Mouse (Mus musculus) splenic B cell, adult 2 months (primary cell): ENCODE measurements at regions not wholly inside any gene's neighbourhood (a gene's known extent, or its start where the extent isn't known, plus 50 kb on each side); places are given as distances from the start of the nearest gene placed in this dataset.

Experiments used
- DNase-seq: peaks from one replicate; pipeline ENCODE4 v3.0.0-alpha.2; 2011; ENCODE audit warnings: low read depth, low spot score
- H3K27me3 ChIP-seq: 2 replicates; pipeline ENCODE4 v1.6.1; 2012; ENCODE audit warnings: mild to moderate bottlenecking, low read length, moderate library complexity, mixed read lengths; ENCODE audit not compliant: control insufficient read depth, poor library complexity, insufficient read depth, severe bottlenecking
- H3K36me3 ChIP-seq: 2 replicates; pipeline ENCODE4 v1.6.1; 2012; ENCODE audit warnings: mild to moderate bottlenecking, low read length, moderate library complexity, mixed read lengths; ENCODE audit not compliant: control insufficient read depth, poor library complexity, insufficient read depth, severe bottlenecking

DNA sequence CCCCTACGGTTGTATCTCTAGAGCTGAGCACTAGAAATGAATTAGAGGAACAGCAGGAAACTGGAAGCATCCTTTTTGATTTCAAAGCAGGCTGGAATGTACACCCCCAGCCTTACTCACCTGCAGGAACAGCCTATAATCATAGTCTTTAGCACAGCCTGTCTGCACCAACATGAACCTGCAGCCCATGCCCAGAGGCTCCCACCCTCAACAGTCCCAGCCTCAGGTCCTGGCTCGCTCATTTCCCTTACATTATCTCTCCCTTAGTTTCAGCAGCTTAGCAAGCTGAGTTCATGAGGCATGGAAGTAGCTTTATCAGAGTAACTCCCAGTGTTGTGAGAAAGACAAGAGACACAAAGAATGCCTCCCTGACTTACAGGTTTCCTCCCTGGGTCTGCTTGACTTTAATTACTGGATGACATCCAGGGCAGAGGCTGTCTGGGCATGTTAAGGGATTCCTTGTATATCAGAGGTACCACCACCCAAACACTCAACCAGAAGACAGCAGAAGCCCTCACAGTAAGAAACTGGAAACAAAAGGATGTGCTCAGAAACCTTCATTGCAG lies 551.2 kb downstream of the Efnb2 start:
- no peaks in the 10 kb centered on the region for H3K27me3 ChIP-seq
- H3K36me3 ChIP-seq: no peaks in the 10 kb centered on the region
- DNase-seq: no peak

DNA sequence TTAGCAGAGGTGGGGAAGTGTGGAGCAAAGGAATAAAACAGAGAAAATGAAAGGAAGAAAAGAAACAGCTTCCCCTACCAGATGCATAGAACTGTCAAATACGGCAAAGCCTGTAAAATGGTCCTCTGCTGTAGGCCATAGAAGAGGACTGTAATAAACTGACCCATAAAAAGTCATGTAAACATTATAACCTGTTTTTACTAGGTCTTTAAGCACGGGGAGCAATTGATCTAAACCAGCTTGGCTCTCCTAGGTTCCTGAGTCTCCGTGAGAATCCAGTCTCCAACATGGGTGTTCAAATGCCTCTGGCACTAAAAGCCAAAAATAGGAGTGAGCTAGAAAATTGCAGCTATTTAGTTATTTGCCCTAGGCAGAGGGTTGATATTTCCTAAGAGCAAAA lies 557.5 kb downstream of the Efnb2 start:
- DNase-seq: no peak
- H3K27me3 ChIP-seq: no peaks in the 10 kb centered on the region
- no peaks in the 10 kb centered on the region for H3K36me3 ChIP-seq

DNA sequence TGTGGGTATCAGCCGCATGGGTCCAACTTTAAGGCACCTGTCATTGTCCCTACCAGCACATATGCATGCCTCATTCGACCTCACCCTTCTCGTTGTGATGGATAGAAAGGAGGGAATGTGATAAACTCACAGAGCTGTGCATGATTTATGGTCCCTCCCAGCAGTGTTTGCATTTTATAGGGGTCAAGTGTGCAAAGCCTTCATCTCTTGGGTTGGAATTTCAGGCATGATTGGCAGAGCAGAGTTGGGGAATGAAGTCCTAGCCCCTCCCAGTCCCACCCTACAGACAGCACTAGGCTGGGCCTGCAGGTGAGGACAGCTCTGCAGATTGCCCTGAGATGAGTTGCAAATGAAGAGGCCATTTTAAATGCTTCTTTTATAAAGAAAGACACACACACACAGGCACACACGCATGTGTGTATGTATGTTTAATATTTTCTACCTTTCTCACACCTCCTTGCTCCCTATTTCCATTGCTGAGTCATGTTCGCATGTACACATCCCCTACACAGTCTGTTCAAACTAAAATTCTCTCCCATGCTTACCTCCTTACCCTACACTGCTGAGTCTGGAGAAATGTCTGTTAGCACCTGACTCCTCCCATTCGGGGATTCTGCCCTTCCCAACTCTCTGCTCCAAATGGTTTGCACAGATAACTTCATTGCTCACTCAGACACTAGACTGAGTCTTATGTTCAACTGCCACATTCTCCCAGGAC lies 558.9 kb downstream of the Efnb2 start:
- no peak for DNase-seq
- H3K27me3 ChIP-seq: no peaks in the 10 kb centered on the region
- H3K36me3 ChIP-seq: no peaks in the 10 kb centered on the region

DNA sequence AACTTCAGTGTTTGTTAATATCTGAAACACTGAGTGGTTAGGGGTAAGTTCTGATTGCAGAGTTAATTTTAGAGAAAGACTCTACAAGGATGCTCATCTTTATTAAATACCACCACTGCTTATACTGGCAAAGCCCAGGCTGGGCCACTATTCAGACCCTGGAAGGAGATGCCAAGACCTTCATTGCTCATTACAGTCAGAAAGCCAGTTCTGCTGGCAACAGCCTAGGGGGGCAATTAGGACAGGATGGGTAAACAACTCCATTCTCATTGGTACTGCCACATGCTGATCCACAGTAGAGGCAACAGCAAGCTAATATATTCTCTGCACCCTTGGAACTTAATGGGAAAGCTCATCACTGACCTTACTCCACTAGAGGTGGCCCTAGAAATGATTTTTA lies 568.5 kb downstream of the Efnb2 start:
- no peaks in the 10 kb centered on the region for H3K36me3 ChIP-seq
- H3K27me3 ChIP-seq: no peaks in the 10 kb centered on the region

DNA sequence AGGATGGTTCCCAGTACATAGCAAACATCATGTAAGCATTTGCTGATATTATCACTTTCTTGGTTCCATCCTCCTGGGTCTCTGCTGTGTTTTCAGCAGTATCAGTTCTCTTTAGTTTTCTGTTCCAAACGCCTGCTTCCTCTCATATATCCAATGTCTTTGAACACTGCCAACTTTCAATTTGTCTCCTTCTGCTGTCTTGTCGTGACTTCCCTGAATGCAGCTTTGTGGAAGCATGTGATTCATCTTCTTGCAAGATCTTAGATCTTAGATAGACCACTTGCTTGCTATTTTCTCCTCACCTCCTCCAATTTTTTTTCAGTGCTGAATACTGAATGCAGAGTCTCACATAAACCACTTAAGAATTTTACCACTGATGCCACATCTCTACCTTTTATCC lies 576.4 kb downstream of the Efnb2 start:
- no peaks in the 10 kb centered on the region for H3K36me3 ChIP-seq
- no peaks in the 10 kb centered on the region for H3K27me3 ChIP-seq
- no peak for DNase-seq

More for the DNA sequence above, 568.5 kb downstream of the Efnb2 start:
- no peak for DNase-seq

DNA sequence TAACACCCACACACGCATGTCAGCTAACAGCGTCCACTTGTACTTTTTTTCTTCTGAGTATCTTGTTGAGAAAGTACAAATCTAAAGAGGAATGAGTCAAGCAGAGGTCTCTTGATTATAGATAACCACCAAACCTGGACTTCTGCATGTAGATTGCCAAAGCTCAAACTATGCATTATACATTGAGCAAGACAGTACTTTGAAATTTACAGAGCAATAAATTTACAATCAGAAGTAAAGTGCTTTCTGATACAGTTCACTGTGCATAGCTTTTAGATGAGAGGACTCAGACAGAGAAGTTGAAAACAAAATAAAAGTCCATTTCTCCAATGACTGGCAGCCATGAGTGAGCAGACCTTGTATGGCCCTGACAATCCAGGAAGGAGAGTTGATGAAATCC lies 597.0 kb downstream of the Efnb2 start:
- no peaks in the 10 kb centered on the region for H3K36me3 ChIP-seq
- no peak for DNase-seq
- no peaks in the 10 kb centered on the region for H3K27me3 ChIP-seq

DNA sequence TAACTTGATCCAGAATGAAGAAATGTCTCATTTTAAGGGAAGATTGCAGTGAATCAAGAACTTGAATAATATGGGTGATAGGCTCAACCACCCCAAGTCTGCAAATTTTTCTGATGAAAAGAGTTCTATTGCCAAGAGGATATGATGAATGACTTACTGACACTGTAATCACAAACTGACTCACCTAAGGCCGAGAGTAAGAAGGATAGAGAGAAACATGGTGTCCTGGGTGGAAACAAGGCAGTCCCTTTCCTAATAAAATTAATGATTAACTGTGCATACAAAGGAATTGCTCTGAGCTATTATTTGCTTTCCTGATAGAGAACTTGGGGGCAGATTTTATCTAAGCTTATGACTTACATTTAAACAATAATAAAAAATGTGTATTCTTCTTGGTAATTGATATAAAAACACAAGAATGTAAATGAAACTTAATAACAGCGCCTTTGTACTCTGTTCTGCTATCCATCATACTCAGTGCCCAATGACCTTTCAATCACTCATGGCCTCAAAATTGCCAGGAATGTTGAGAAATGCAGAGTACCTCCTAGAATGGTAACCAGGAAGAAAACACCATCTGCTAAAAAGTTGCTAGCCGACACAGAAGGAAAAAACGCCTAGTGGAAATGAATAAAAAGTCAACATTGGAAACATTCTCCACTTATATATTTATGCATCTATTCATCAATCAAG lies 606.7 kb downstream of the Efnb2 start:
- H3K36me3 ChIP-seq: no peaks in the 10 kb centered on the region
- DNase-seq: no peak
- no peaks in the 10 kb centered on the region for H3K27me3 ChIP-seq

DNA sequence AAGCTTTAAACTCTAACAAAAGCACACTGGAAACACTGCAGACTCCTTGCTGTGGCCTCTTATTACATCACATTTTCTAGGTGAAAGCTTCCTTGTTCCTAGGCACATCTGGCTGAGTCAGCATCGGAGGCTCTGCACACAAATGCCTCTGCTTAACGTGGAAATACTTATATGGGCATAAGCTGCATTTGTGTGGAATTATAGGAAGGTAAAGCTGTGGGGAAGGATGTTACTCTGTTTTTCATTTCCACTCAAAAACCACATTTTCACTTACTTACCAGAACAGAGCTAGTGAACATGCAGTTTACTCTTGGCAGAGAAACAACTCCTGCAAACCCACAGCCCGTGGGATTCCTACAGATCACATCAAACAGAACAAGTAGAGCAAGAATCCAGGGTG lies 609.9 kb downstream of the Efnb2 start:
- DNase-seq: no peak
- no peaks in the 10 kb centered on the region for H3K36me3 ChIP-seq
- H3K27me3 ChIP-seq: no peaks in the 10 kb centered on the region

DNA sequence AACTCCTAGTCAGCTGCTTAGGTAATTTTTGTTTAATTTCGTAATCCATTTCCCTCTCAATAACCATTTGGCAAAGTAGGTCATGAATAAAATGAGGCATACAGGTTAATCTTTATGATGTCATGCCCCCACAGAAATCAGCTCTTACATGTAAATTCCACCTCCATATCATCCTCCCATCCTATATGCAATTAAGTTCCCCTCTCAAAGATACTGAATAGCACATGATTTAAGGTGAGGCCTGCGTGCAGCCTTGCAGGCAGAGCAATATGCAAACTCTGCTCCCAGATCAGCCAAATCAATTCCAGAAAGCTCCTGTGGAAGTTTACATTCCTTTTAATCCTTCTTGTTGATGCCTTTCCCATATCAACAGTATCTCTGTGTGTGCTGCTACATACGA lies 610.3 kb downstream of the Efnb2 start:
- Histone ChIP-seq H3K27me3 (no peaks in the 10 kb centered on the region), H3K36me3 (no peaks in the 10 kb centered on the region)
- no peak for DNase-seq

DNA sequence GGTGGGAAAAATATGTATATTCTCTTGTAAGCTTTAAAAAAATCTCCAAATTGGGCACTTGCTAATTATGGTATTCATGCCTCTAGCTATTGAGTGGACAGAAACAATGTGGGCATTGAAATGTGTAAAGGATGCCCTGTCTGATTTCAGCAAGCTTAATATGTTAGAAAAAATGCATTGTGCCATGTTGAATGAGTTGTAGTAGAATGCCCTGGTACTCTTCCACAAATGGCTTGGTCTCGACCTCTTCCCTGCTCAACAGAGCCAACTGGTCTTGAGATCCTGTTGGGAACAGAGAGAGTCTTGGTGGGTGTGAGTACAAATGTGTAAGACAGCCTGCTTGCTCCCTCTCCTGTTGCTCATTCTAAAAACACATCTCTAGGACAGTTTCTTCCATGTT lies 616.1 kb downstream of the Efnb2 start:
- DNase-seq: no peak
- Histone ChIP-seq H3K36me3 (no peaks in the 10 kb centered on the region), H3K27me3 (no peaks in the 10 kb centered on the region)

DNA sequence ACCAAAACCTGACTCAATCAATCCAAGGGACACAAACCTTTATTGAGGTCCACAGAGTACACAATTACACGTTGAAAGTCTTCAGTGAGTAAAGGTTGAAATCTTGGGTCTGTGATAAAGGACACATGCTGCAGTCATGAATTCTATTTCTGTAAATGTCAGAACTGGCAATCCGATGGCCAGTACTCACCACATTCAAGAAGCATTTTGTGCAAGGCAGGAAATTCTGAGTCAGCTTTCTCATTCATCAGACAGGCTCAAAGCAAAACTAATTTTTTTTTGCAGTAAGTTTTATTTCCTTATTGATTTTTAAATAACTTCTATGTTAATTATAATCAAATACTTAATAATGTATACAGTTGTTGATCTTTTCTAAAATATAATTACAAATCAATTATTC lies 616.7 kb downstream of the Efnb2 start:
- H3K36me3 ChIP-seq: no peaks in the 10 kb centered on the region
- no peak for DNase-seq
- no peaks in the 10 kb centered on the region for H3K27me3 ChIP-seq

DNA sequence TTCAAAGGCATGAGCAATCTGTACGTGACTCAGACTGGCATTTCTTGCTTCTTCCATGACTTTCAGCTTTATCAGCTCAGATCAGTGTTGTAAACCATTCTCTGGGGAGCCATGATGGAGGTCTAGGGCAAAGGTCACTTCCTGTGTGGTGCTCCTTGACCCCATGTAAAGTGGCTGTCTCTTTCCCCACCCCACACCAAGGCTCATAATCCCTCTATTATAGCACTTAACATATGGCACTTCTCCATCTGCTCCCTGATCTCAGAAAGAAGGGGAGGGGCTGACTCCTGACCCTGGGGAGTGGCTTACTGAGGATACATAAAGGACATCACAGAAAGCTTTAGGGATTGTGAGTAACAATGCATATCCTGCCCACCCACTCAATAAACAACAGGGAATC lies 623.1 kb downstream of the Efnb2 start:
- Histone ChIP-seq H3K27me3 (no peaks in the 10 kb centered on the region), H3K36me3 (no peaks in the 10 kb centered on the region)
- DNase-seq: no peak

DNA sequence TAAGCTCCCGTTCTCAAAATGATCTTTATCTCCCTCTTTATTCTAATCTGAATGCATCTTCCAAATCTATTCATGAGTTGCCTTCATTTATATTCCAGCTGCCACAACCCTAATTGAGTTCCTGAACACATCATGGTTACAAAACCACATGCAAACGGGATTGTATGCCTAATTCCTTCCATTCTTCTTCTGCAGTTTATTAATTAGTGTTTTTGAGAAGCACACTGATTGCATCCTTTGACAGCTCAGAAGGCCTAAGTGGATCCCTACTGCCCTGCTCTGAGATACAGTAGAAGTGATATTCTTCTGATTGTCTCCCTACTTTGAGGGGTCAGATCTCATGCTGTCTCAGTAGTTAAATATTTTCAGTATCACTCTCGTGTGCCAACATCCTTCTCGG lies 649.9 kb downstream of the Efnb2 start:
- no peaks in the 10 kb centered on the region for H3K27me3 ChIP-seq
- no peaks in the 10 kb centered on the region for H3K36me3 ChIP-seq
- DNase-seq: no peak

DNA sequence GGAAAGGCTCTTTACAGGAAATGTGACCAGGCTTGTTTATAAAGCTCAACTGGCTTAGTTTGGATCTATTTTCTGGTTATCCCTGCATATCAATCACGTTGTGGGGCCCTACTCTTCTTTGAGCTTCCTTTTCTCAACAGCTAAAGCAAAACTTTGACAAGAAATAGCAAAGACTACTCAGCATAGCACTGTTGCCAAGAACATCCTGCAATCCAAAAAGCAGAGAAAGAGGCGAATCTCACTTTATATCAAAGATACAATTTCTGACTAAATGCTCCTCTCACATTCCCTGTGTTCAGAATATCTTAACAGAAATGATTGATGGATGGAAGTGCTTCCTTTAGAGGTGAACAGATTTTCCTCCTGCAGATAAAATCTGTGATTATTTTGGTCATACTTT lies 666.1 kb downstream of the Efnb2 start:
- DNase-seq: no peak
- H3K36me3 ChIP-seq: no peaks in the 10 kb centered on the region
- H3K27me3 ChIP-seq: no peaks in the 10 kb centered on the region

DNA sequence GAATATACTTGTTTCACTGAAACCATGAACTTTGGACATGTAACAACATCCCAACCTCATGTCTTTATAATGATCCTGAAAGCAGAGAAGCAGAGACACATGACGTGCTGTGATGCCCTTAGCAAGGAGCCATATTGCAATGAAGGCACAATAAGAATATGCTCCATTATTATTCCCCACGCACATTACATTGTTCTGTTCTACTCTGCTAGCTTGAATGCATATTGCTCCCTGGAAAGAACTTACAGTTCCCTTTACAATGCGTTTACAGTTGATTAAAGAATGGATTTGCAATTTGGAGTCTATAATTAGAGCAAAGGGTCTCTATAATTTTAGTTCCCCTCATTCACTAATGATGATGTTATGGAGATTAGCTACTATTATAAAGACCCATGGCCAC lies 672.2 kb downstream of the Efnb2 start:
- DNase-seq: no peak

More for the DNA sequence above, 672.2 kb downstream of the Efnb2 start:
- no peaks in the 10 kb centered on the region for H3K27me3 ChIP-seq
- no peaks in the 10 kb centered on the region for H3K36me3 ChIP-seq
